ENCODE assay signal across 28 mouse cellular contexts in the genomic region with DNA sequence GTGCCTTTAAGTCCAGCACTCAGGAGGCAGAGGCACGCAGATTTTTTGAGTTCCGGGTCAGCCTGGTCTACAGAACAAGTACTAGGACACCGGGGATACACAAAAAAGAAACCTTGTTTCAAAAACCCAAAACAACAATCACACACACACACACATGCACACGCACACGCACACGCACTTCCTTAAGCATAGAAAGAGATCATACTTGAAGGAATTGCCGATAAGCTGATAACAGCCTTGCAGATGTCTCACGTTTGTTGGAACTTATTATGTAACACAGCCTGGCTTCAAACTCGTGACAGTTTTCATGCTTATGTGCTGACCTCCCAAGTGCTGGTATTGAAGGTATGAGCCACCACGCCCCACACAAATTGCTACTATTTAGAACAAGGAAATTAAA. TPM values are rescaled to one million over a fixed set of nuclear protein-coding genes. Genes with fewer than 3 reads are reported as not detected.
A peak's percentile ranks its signal among the peaks of the same experiment; 100 is the strongest.
DNase-seq lines count a peak whose midpoint lies in the region; ATAC-seq and TF ChIP-seq lines count a peak whose summit lies in the region.
"Had no signal": no experiment of that assay in that cellular context is flagged by ENCODE, and none has a peak within 500 bp of the region (broad histone marks: within the 10 kb centered on the region; RNA-seq: fewer than 3 reads in every experiment).

No protein-coding gene starts in this region.

- no peak for TF ChIP-seq POLR2A in liver, adult 2 months (IDR thresholded peaks at IDR 0.05; ENCODE audit: extremely low read depth, insufficient read depth, low read length)

- H3K9ac ChIP-seq in liver, adult 2 months (ENCODE audit: low read depth, low read length): no peak overlapping the region
- H3K9ac ChIP-seq in liver, embryonic 11.5 days (ENCODE audit: low read depth, low read length): no peak overlapping the region
- H3K9ac ChIP-seq in intestine, postnatal 0 days (ENCODE audit: low read depth, low read length): no peak overlapping the region
- H3K9ac ChIP-seq: embryonic facial prominence, embryonic 13.5 days; forebrain, embryonic 12.5 days; forebrain, embryonic 15.5 days; hindbrain, embryonic 12.5 days; hindbrain, embryonic 15.5 days had no signal

- WGBS in liver, adult 2 months: 52% methylated on average over 10 of the region's 10 CpGs
- 71% methylated on average over 10 of the region's 10 CpGs for WGBS in liver, embryonic 11.5 days
- 49% methylated on average over 10 of the region's 10 CpGs for WGBS in intestine, postnatal 0 days

- peak; percentile 57 for DNase-seq in liver, adult 2 months (ENCODE audit: extremely low read depth, low read depth, low spot score)
- no peak for DNase-seq in liver, embryonic 11.5 days (ENCODE audit: low spot score)
- DNase-seq in CD4-positive helper T cell, adult 2 months (ENCODE audit: low read depth, low spot score): peak; percentile 37
- peak; percentile 40 for DNase-seq in T-cell, adult 2 months (ENCODE audit: low spot score)
- no peak for DNase-seq in cerebellum, postnatal 4 days (ENCODE audit: low spot score in 2 of 2)
- DNase-seq in cerebellum, adult 9-10 months: no peak
- DNase-seq in heart, adult 9 months (ENCODE audit: low spot score in 2 of 2): no peak
- DNase-seq: adrenal gland, adult 8-10 months; adrenal gland, postnatal 25 days; B cell, adult 2 months; cerebellum, adult 11-12 months; cerebellum, adult 9-11 months; cerebellum, postnatal 25 days; embryo, embryonic 11 days; gastrocnemius, postnatal 25 days; heart, adult 2 months had no signal

- H3K4me3 ChIP-seq in liver, adult 2 months (ENCODE audit: insufficient read depth, low read depth, low read length): no peak overlapping the region
- no peak overlapping the region for H3K4me3 ChIP-seq in liver, embryonic 11.5 days (ENCODE audit: low read depth, low read length)
- H3K4me3 ChIP-seq in intestine, postnatal 0 days (ENCODE audit: low read depth, low read length): no peak overlapping the region
- H3K4me3 ChIP-seq: embryonic facial prominence, embryonic 10.5 days; embryonic facial prominence, embryonic 13.5 days; erythroblast, embryonic 14.5 days; forebrain, embryonic 12.5 days; forebrain, embryonic 15.5 days; heart, adult 2 months; hindbrain, embryonic 12.5 days; hindbrain, embryonic 15.5 days had no signal

- no peak for ATAC-seq in liver, embryonic 11.5 days (replicated peaks; ENCODE audit: low FRiP score)
- ATAC-seq in intestine, postnatal 0 days: peak; percentile 5; the same call in 1 of the 2 replicates
- ATAC-seq: activated CD4-positive, CD25-positive, alpha-beta regulatory T cell, adult 4 months; forebrain, embryonic 15.5 days had no signal

- TF ChIP-seq CTCF in liver, adult 2 months (IDR thresholded peaks at IDR 0.05; ENCODE audit: low read depth, low read length): no peak
- no peak for TF ChIP-seq CTCF in intestine, postnatal 0 days (IDR thresholded peaks at IDR 0.05; ENCODE audit: low read depth)

- no peak overlapping the region for H3K4me2 ChIP-seq in liver, embryonic 11.5 days
- no peak overlapping the region for H3K4me2 ChIP-seq in intestine, postnatal 0 days (replicated peaks; ENCODE audit: low read depth)
- H3K4me2 ChIP-seq: embryonic facial prominence, embryonic 13.5 days; forebrain, embryonic 12.5 days; forebrain, embryonic 15.5 days; heart, embryonic 11.5 days; hindbrain, embryonic 12.5 days; hindbrain, embryonic 15.5 days had no signal

- peak overlapping the region; percentile 89 for H3K27ac ChIP-seq in liver, adult 2 months (replicated peaks; ENCODE audit: insufficient read depth, low read depth, low read length)
- H3K27ac ChIP-seq in liver, embryonic 11.5 days (ENCODE audit: low read depth, low read length): no peak overlapping the region
- H3K27ac ChIP-seq in intestine, postnatal 0 days (ENCODE audit: low read depth, low read length): peak overlapping the region; percentile 96
- H3K27ac ChIP-seq: embryonic facial prominence, embryonic 10.5 days; embryonic facial prominence, embryonic 13.5 days; forebrain, embryonic 12.5 days; forebrain, embryonic 15.5 days; heart, adult 2 months; hindbrain, embryonic 12.5 days; hindbrain, embryonic 15.5 days had no signal

- H3K27me3 ChIP-seq in liver, adult 2 months (ENCODE audit: control insufficient read depth, insufficient read depth, low read length): no peaks in the 10 kb centered on the region
- no peaks in the 10 kb centered on the region for H3K27me3 ChIP-seq in liver, embryonic 11.5 days (replicated peaks; ENCODE audit: control insufficient read depth, insufficient read depth, low read length)
- H3K27me3 ChIP-seq in intestine, postnatal 0 days (replicated peaks; ENCODE audit: control insufficient read depth, insufficient read depth, low read length): no peaks in the 10 kb centered on the region
- H3K27me3 ChIP-seq: CH12.LX; embryonic facial prominence, embryonic 13.5 days; forebrain, embryonic 15.5 days; hindbrain, embryonic 15.5 days had no signal

- no peaks in the 10 kb centered on the region for H3K9me3 ChIP-seq in liver, embryonic 11.5 days (ENCODE audit: control insufficient read depth, low read length)
- H3K9me3 ChIP-seq in intestine, postnatal 0 days (ENCODE audit: control insufficient read depth): no peaks in the 10 kb centered on the region
- H3K9me3 ChIP-seq: embryonic facial prominence, embryonic 10.5 days; embryonic facial prominence, embryonic 13.5 days; forebrain, embryonic 12.5 days; forebrain, embryonic 15.5 days; G1E; hindbrain, embryonic 12.5 days; hindbrain, embryonic 15.5 days had no signal

- peaks cover 46% of the 10 kb centered on the region for H3K4me1 ChIP-seq in liver, adult 2 months (ENCODE audit: control insufficient read depth, insufficient read depth, low read length)
- no peaks in the 10 kb centered on the region; the same call in 1 of the 2 replicates for H3K4me1 ChIP-seq in liver, embryonic 11.5 days (replicated peaks; ENCODE audit: control insufficient read depth, insufficient read depth, low read length)
- peaks cover 14% of the 10 kb centered on the region for H3K4me1 ChIP-seq in intestine, postnatal 0 days (replicated peaks; ENCODE audit: control insufficient read depth, insufficient read depth, low read length)
- H3K4me1 ChIP-seq: forebrain, embryonic 12.5 days; hindbrain, embryonic 12.5 days; hindbrain, embryonic 15.5 days had no signal

- no peaks in the 10 kb centered on the region for H3K79me2 ChIP-seq in liver, adult 2 months (ENCODE audit: control insufficient read depth, insufficient read depth, low read length)

- H3K36me3 ChIP-seq in liver, adult 2 months (ENCODE audit: control insufficient read depth, insufficient read depth, low read length): no peaks in the 10 kb centered on the region
- no peaks in the 10 kb centered on the region for H3K36me3 ChIP-seq in liver, embryonic 11.5 days (ENCODE audit: control insufficient read depth, insufficient read depth, low read length)
- no peaks in the 10 kb centered on the region for H3K36me3 ChIP-seq in intestine, postnatal 0 days (ENCODE audit: control insufficient read depth, insufficient read depth)
- H3K36me3 ChIP-seq: embryonic facial prominence, embryonic 10.5 days; embryonic facial prominence, embryonic 13.5 days; forebrain, embryonic 12.5 days; forebrain, embryonic 15.5 days; G1E; hindbrain, embryonic 12.5 days; hindbrain, embryonic 15.5 days had no signal

RNA-seq across cellular contexts. Expression of a gene that starts 29.1 kb away (rescaled TPM):
- total RNA-seq in liver, adult 2 months (2014; rRNA removed): 39.1 and 43.0 TPM in 2 replicates
- 4.5 and 8.9 TPM in 2 replicates for polyA plus RNA-seq in liver, adult 2 months (2012; rRNA removed)
- 14.2 and 14.4 TPM in 2 replicates for polyA plus RNA-seq in liver, embryonic 11.5 days (2014; fragmentation: Nextera tagmentation; extraction: Ambion mirVana)
- 20.1 and 26.1 TPM in 2 replicates for polyA plus RNA-seq in intestine, postnatal 0 days (2015; fragmentation: Nextera tagmentation; extraction: Ambion mirVana)

RNA-seq across cellular contexts. Expression of a gene that starts 50.9 kb away (rescaled TPM):
- total RNA-seq in liver, adult 2 months (2014; rRNA removed): 4.1 and 5.4 TPM in 2 replicates
- polyA plus RNA-seq in liver, adult 2 months (2012; rRNA removed): 13.4 and 15.4 TPM in 2 replicates
- polyA plus RNA-seq in liver, embryonic 11.5 days (2014; fragmentation: Nextera tagmentation; extraction: Ambion mirVana): 1.6 and 2.2 TPM in 2 replicates
- polyA plus RNA-seq in intestine, postnatal 0 days (2015; fragmentation: Nextera tagmentation; extraction: Ambion mirVana): 2.0 and 2.6 TPM in 2 replicates
- polyA plus RNA-seq: G1E had no signal

Comparison
In these comparisons a context has a peak if more than half of its experiments do, and no peak if none do; other contexts are left out.
1. DNase-seq: peak in liver, adult 2 months (single experiment), CD4-positive helper T cell, adult 2 months (single experiment) and T-cell, adult 2 months (single experiment); none in liver, embryonic 11.5 days (single experiment), cerebellum, postnatal 4 days (0 of 2), cerebellum, adult 9-10 months (single experiment) and heart, adult 9 months (0 of 2).